In the genomic region with DNA sequence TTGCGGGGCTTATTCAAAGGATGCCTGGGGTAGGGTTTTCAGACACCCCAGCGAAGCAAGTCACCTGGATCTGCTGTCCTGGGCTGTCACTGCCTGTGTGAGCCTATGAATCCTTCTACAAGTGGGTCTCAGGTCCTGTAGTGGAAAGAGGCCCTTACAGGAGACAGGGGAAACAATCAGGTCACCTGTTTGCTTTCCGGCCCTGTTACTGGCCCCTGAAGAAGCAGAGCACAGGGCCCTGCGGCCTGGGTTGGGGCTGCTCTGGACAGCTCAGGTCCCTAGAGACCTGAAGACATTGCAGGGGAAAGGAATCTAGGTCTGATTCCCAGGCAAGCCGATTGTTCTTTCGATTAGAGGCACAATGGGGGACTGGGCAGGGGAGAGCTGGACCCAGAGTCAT, we compare ENCODE assay signal across 9 mouse cellular contexts. TPM values are rescaled to one million over a fixed set of nuclear protein-coding genes. Genes with fewer than 3 reads are reported as not detected.
A peak's percentile ranks its signal among the peaks of the same experiment; 100 is the strongest.
DNase-seq lines count a peak whose midpoint lies in the region; ATAC-seq and TF ChIP-seq lines count a peak whose summit lies in the region.
"Had no signal": no experiment of that assay in that cellular context is flagged by ENCODE, and none has a peak within 500 bp of the region (broad histone marks: within the 10 kb centered on the region; RNA-seq: fewer than 3 reads in every experiment).

No protein-coding gene starts in this region.

- no peak for DNase-seq in kidney, postnatal 10 days
- peak; percentile 30 for DNase-seq in retina, embryonic 14.5 days (ENCODE audit: low spot score)
- no peak for DNase-seq in right cerebral cortex, adult 2 months (ENCODE audit: low spot score in 2 of 2)
- DNase-seq in adrenal gland, adult 18-20 months (ENCODE audit: low spot score in 2 of 2): no peak
- no peak for DNase-seq in lung, adult 2 months

- H3K9ac ChIP-seq in kidney, embryonic 16.5 days (replicated peaks; ENCODE audit: low read length): peak overlapping the region; percentile 77; the same call in 1 of the 2 replicates
- H3K9ac ChIP-seq in embryonic facial prominence, embryonic 15.5 days: no peak overlapping the region
- H3K9ac ChIP-seq in intestine, embryonic 16.5 days (ENCODE audit: low read depth, low read length): peak overlapping the region; percentile 86

- TF ChIP-seq CTCF in lung, adult 2 months (IDR thresholded peaks at IDR 0.05; ENCODE audit: insufficient read depth, low read length): no peak

- no peak overlapping the region for H3K4me3 ChIP-seq in kidney, embryonic 16.5 days (ENCODE audit: low read length)
- peak overlapping the region; percentile 65 for H3K4me3 ChIP-seq in embryonic facial prominence, embryonic 15.5 days (replicated peaks)
- no peak overlapping the region for H3K4me3 ChIP-seq in intestine, embryonic 16.5 days (ENCODE audit: low read length)
- no peak overlapping the region for H3K4me3 ChIP-seq in lung, adult 2 months (replicated peaks; ENCODE audit: extremely low read depth, low read depth, low read length)

- ATAC-seq in kidney, embryonic 16.5 days (ENCODE audit: low FRiP score, low TSS enrichment): no peak
- no peak for ATAC-seq in embryonic facial prominence, embryonic 15.5 days (ENCODE audit: insufficient number of reproducible peaks, low FRiP score, low TSS enrichment, low read depth)
- no peak for ATAC-seq in intestine, embryonic 16.5 days

- H3K27ac ChIP-seq in kidney, embryonic 16.5 days (ENCODE audit: low read length): peak overlapping the region; percentile 93
- no peak overlapping the region; the same call in 1 of the 2 replicates for H3K27ac ChIP-seq in embryonic facial prominence, embryonic 15.5 days (replicated peaks)
- peak overlapping the region; percentile 91 for H3K27ac ChIP-seq in intestine, embryonic 16.5 days (ENCODE audit: low read length)

- H3K9me3 ChIP-seq in kidney, embryonic 16.5 days (ENCODE audit: low read length): no peaks in the 10 kb centered on the region
- no peaks in the 10 kb centered on the region for H3K9me3 ChIP-seq in embryonic facial prominence, embryonic 15.5 days (replicated peaks)
- H3K9me3 ChIP-seq in intestine, embryonic 16.5 days (ENCODE audit: control insufficient read depth, low read length): no peaks in the 10 kb centered on the region
- H3K9me3 ChIP-seq: G1E had no signal

- H3K4me1 ChIP-seq in kidney, embryonic 16.5 days (ENCODE audit: insufficient read depth, low read length): peaks cover 37% of the 10 kb centered on the region
- H3K4me1 ChIP-seq in embryonic facial prominence, embryonic 15.5 days: peaks cover 49% of the 10 kb centered on the region
- peaks cover 44% of the 10 kb centered on the region for H3K4me1 ChIP-seq in intestine, embryonic 16.5 days (ENCODE audit: control insufficient read depth, insufficient read depth, low read length)
- peaks cover 10% of the 10 kb centered on the region for H3K4me1 ChIP-seq in lung, adult 2 months (ENCODE audit: control insufficient read depth, insufficient read depth, low read length)

- no peaks in the 10 kb centered on the region for H3K27me3 ChIP-seq in kidney, embryonic 16.5 days (ENCODE audit: insufficient read depth, low read length)
- H3K27me3 ChIP-seq in embryonic facial prominence, embryonic 15.5 days: no peaks in the 10 kb centered on the region
- H3K27me3 ChIP-seq in intestine, embryonic 16.5 days (replicated peaks; ENCODE audit: control insufficient read depth, insufficient read depth, low read length): no peaks in the 10 kb centered on the region

- no peak overlapping the region for H3K4me2 ChIP-seq in kidney, embryonic 16.5 days (replicated peaks; ENCODE audit: low read depth, low read length)
- peak overlapping the region; percentile 96; the same call in 1 of the 2 replicates for H3K4me2 ChIP-seq in embryonic facial prominence, embryonic 15.5 days (replicated peaks)
- peak overlapping the region; percentile 82 for H3K4me2 ChIP-seq in intestine, embryonic 16.5 days (ENCODE audit: low read depth, low read length)

- 0 out of 2 replicates have a peak, but pooled peaks cover under 1% of the 10 kb centered on the region for H3K36me3 ChIP-seq in kidney, embryonic 16.5 days (ENCODE audit: insufficient read depth, low read length)
- peaks cover under 1% of the 10 kb centered on the region; the same call in 1 of the 2 replicates for H3K36me3 ChIP-seq in embryonic facial prominence, embryonic 15.5 days
- H3K36me3 ChIP-seq in intestine, embryonic 16.5 days (ENCODE audit: control insufficient read depth, insufficient read depth, low read length): no peaks in the 10 kb centered on the region
- H3K36me3 ChIP-seq: G1E had no signal

- 33% methylated on average over 6 of the region's 6 CpGs for WGBS in kidney, embryonic 16.5 days
- WGBS in embryonic facial prominence, embryonic 15.5 days: 35% methylated on average over 6 of the region's 6 CpGs
- WGBS in intestine, embryonic 16.5 days: 36% methylated on average over 6 of the region's 6 CpGs
- 64% methylated on average over 6 of the region's 6 CpGs for WGBS in lung, adult 2 months

- no peak for TF ChIP-seq POLR2A in lung, adult 2 months (IDR thresholded peaks at IDR 0.05; ENCODE audit: borderline replicate concordance, extremely low read depth, low read depth, low read length)

RNA-seq across cellular contexts. Expression of gene Fblim1, which starts 5.5 kb away (rescaled TPM):
- 76.4 and 85.2 TPM in 2 replicates for polyA plus RNA-seq in kidney, embryonic 16.5 days (2015; fragmentation: Nextera tagmentation; extraction: Ambion mirVana)
- polyA plus RNA-seq in embryonic facial prominence, embryonic 15.5 days (2015; fragmentation: Nextera tagmentation; extraction: Ambion mirVana): 30.8 and 32.3 TPM in 2 replicates
- 63.8 and 66.2 TPM in 2 replicates for polyA plus RNA-seq in intestine, embryonic 16.5 days (2015; fragmentation: Nextera tagmentation; extraction: Ambion mirVana)
- total RNA-seq in adrenal gland, adult 18-20 months (2021): 10 to 100 TPM in 1 of 2 experiments, 1 to 10 TPM in 1; 6.8 to 13.0 TPM
- polyA plus RNA-seq in lung, adult 2 months (2012; rRNA removed): 36.2 and 45.7 TPM in 2 replicates
- polyA plus RNA-seq: G1E had no signal

RNA-seq across cellular contexts. Expression of gene Tmem82, which starts 18.1 kb away (rescaled TPM):
- polyA plus RNA-seq in kidney, embryonic 16.5 days (2015; fragmentation: Nextera tagmentation; extraction: Ambion mirVana): 4.3 and 5.4 TPM in 2 replicates
- 0.48 and 0.62 TPM in 2 replicates for polyA plus RNA-seq in embryonic facial prominence, embryonic 15.5 days (2015; fragmentation: Nextera tagmentation; extraction: Ambion mirVana)
- polyA plus RNA-seq in intestine, embryonic 16.5 days (2015; fragmentation: Nextera tagmentation; extraction: Ambion mirVana): 31.7 and 36.4 TPM in 2 replicates
- total RNA-seq in adrenal gland, adult 18-20 months (2021): 1 to 10 TPM; 1.1 to 2.8 TPM
- polyA plus RNA-seq in lung, adult 2 months (2012; rRNA removed): 5.1 and 5.3 TPM in 2 replicates
- polyA plus RNA-seq: G1E had no signal

RNA-seq across cellular contexts. Expression of gene Slc25a34, which starts 23.3 kb away (rescaled TPM):
- 0.54 and 0.69 TPM in 2 replicates for polyA plus RNA-seq in kidney, embryonic 16.5 days (2015; fragmentation: Nextera tagmentation; extraction: Ambion mirVana)
- polyA plus RNA-seq in embryonic facial prominence, embryonic 15.5 days (2015; fragmentation: Nextera tagmentation; extraction: Ambion mirVana): 0.05 TPM in 1 of 2 replicates, not detected in the other
- 7.4 and 10.5 TPM in 2 replicates for polyA plus RNA-seq in intestine, embryonic 16.5 days (2015; fragmentation: Nextera tagmentation; extraction: Ambion mirVana)
- total RNA-seq in adrenal gland, adult 18-20 months (2021): 10 to 100 TPM in 1 of 2 experiments, 1 to 10 TPM in 1; 3.5 to 10.3 TPM
- 2.3 and 3.9 TPM in 2 replicates for polyA plus RNA-seq in lung, adult 2 months (2012; rRNA removed)
- polyA plus RNA-seq: G1E had no signal
